Mouse (Mus musculus) lung, adult 10 weeks (tissue): ENCODE measurements around the gene Zbtb6. TPM values are rescaled to one million over a fixed set of nuclear protein-coding genes. Genes with fewer than 3 reads are reported as not detected.

Experiments
- polyA plus RNA-seq: library from polyadenylated mRNA; stranded (reverse); fragments of 350-450 nt; fragmentation: Illumina TruSeq; extraction: RNeasy Lipid Tissue Mini Kit (QIAGEN cat#74804); gene quantifications from one replicate; pipeline ENCODE4 v1.2.3, GENCODE M21; 2014; ENCODE audit warnings: low read depth, low replicate concordance; ENCODE audit not compliant: insufficient read depth

Zbtb6 gene
- 5.9 TPM for polyA plus RNA-seq

GRCm38 (mm10) chr2:37442611-37443591, at the start of gene Zbtb6, which contains the start of the genes Zbtb26 and Rabgap1:
Gene Zbtb6, minus strand, starts transcription at chr2:37443171.
Gene Zbtb26, minus strand, starts transcription at chr2:37443135.
Gene Rabgap1, plus strand, starts transcription at chr2:37443279.

GRCm38 (mm10) chr2:37422306-37423304, 20.4 kb downstream of the Zbtb6 start, which contains the start of gene Rc3h2:
Gene Rc3h2, minus strand, starts transcription at chr2:37422903.

Other genes with a start within 250 kb of the Zbtb6 start
- not detected for gene Olfr366, start 231.6 kb downstream of the Zbtb6 start, polyA plus RNA-seq
- not detected for gene Olfr368, start 116.7 kb downstream of the Zbtb6 start, polyA plus RNA-seq
- gene Pdcl, start 83.8 kb downstream of the Zbtb6 start, polyA plus RNA-seq, result 21.4 TPM
- gene Rc3h2, start 20.3 kb downstream of the Zbtb6 start, polyA plus RNA-seq, result 6.0 TPM
- gene Zbtb26, start within 50 bp of the Zbtb6 start, polyA plus RNA-seq, result 1.7 TPM
- 12.2 TPM for gene Rabgap1, start 108 bp upstream of the Zbtb6 start, polyA plus RNA-seq
- gene Gpr21, start 73.2 kb upstream of the Zbtb6 start, polyA plus RNA-seq, result 0.22 TPM